Mouse (Mus musculus): ENCODE measurements at regions not wholly inside any gene's neighbourhood (a gene's known extent, or its start where the extent isn't known, plus 50 kb on each side); places are given as distances from the start of the nearest gene placed in this dataset.

- TF ChIP-seq POLR2A (IDR thresholded peaks at IDR 0.05; ENCODE audit: insufficient read length, low read depth), result no peak
- TF ChIP-seq MYOD1 (IDR thresholded peaks at IDR 0.05; ENCODE audit: control insufficient read depth in 1 of 3, insufficient read length in 2 of 3, low read depth in 2 of 3), result no peak
- no peak for TF ChIP-seq MAX (IDR thresholded peaks at IDR 0.05; ENCODE audit: low read depth)
- TF ChIP-seq POLR2AphosphoS2 (IDR thresholded peaks at IDR 0.05; ENCODE audit: insufficient read length, low read depth), result no peak
Measured at GRCm38 (mm10) chr5:43149559-43149958, 83.4 kb upstream of the Cpeb2 start.
